Mouse (Mus musculus): ENCODE data around the gene Nkx2-5. TPM values are rescaled to one million over a fixed set of nuclear protein-coding genes. Genes with fewer than 3 reads are reported as not detected.
A peak's percentile ranks its signal among the peaks of the same experiment; 100 is the strongest.

The Nkx2-5 gene
- polyA plus RNA-seq, 1 experiment = 2.2 TPM

DNA sequence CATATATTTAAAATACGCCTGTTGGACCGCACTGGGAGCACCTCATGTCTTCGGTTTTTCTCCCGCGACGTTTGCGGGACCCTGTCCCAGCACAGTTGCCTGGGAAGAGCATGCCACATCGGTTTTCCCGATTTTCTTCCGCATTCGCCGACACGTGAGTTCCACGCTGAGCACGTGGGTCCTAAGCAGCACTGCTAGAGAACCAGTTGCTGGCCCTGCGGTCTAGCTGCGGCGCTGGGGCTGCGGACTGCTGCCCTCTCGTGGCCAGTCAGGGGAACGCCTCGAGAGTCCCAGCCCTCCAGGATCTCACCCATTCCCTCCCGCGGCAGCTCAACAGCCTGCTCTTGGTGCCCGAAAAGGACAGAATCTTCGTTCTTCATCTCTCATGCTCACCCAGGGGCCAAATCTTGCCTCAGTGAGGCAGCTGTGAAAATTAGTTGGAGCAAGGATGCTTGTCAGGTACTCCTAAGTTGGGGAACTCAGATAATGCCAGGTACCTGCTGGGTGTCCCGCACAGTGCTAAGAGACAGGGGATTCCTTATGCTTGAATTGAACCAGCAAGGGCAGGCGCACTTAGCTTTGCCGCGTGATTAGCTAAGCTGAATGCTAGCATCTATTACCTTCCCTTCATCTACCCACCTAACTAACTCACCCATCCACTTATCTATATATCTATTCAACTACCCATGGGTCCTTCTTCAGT lies 41.4 kb upstream of the Nkx2-5 start:
- Histone ChIP-seq H3ac (ENCODE audit: control insufficient read depth, insufficient read length, low read depth) (peak overlapping the region; percentile 49), H3K79me3 (ENCODE audit: low read depth) (peaks cover 5% of the 10 kb centered on the region), H3K79me2 (ENCODE audit: control insufficient read depth, insufficient read depth) (peaks cover 17% of the 10 kb centered on the region), H3K4me3 (ENCODE audit: insufficient read depth, poor library complexity, severe bottlenecking) (peak overlapping the region; percentile 42), H3K36me3 (ENCODE audit: control insufficient read depth, insufficient read depth) (no peaks in the 10 kb centered on the region), H3K27me3 (ENCODE audit: control insufficient read depth, insufficient read depth, insufficient read length) (no peaks in the 10 kb centered on the region)
- peak; percentile 96 for TF ChIP-seq USF1 (IDR thresholded peaks at IDR 0.05; ENCODE audit: low read depth)
- TF ChIP-seq MAX (IDR thresholded peaks at IDR 0.05) = peak; percentile 99
- TF ChIP-seq CEBPB (IDR thresholded peaks at IDR 0.05; ENCODE audit: low read depth) = no peak
- TF ChIP-seq CTCF (IDR thresholded peaks at IDR 0.05; ENCODE audit: control insufficient read depth, insufficient read depth, insufficient read length) = peak; percentile 98

DNA sequence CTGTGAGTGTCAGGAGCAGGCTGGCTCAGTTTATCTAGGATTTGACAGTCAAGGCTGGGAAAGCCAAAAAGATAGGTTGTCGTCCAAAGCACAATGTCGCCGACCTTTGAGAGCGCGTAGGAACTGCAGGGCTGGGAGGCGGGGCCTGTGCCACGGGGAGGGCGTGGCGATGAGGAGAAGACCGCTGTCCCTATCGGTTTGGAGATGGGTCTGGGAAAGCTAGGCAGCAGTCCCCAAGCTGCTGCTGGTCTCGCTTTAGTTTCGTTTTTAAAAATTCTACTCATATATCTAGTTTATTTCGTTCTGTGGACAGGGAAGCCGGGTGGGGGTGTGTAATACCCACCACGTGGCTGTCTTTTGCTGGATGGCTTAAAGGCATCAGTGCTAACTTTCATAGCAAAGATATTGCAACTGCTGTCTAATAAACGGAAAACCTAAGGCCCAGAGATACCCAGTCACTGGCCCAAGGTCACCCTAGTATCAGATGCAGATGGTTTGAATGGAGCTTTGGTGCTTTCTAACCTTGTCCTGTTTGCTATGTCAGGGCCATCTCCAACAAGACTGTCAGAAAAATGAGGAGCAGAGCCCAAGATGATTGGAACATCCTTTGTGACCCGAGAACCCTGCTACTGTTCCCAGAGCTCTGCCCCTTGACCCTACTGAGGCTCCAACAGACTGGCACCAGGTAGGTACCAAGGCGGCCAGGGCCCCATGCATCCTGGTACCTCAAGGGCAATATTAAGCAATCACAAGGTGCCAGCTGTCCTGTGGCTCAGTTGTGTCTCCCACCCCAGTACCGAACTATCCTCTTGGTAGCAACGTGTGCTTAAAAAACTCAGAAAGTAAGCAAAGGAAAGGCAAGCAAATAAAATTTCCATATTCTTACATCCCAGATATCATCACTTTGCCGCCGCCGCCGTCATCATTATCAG lies 40.5 kb upstream of the Nkx2-5 start:
- TF ChIP-seq FOSL1 (IDR thresholded peaks at IDR 0.05; ENCODE audit: insufficient read depth, low read length, poor library complexity, severe bottlenecking) (no peak), USF1 (IDR thresholded peaks at IDR 0.05; ENCODE audit: low read depth) (peak; percentile 1), MYOD1 (IDR thresholded peaks at IDR 0.05; ENCODE audit: control insufficient read depth, insufficient read length, low read depth) (no peak), CTCF (IDR thresholded peaks at IDR 0.05; ENCODE audit: control insufficient read depth, insufficient read depth, insufficient read length) (peak; percentile 68), CEBPB (IDR thresholded peaks at IDR 0.05; ENCODE audit: low read depth) (peak; percentile 54), MAX (IDR thresholded peaks at IDR 0.05) (no peak), MYOG (IDR thresholded peaks at IDR 0.05; ENCODE audit: control insufficient read depth, extremely low read depth, insufficient read length) (no peak)
- no peaks in the 10 kb centered on the region for H3K27me3 ChIP-seq (ENCODE audit: control insufficient read depth, insufficient read depth, insufficient read length)
- H3ac ChIP-seq (ENCODE audit: control insufficient read depth, insufficient read length, low read depth) = peak overlapping the region; percentile 86
- H3K79me2 ChIP-seq (ENCODE audit: control insufficient read depth, insufficient read depth) = peaks cover 17% of the 10 kb centered on the region
- H3K36me3 ChIP-seq (ENCODE audit: control insufficient read depth, insufficient read depth) = no peaks in the 10 kb centered on the region
- H3K79me3 ChIP-seq (ENCODE audit: low read depth) = peaks cover 5% of the 10 kb centered on the region
- peak overlapping the region; percentile 42 for H3K4me3 ChIP-seq (ENCODE audit: insufficient read depth, poor library complexity, severe bottlenecking)

DNA sequence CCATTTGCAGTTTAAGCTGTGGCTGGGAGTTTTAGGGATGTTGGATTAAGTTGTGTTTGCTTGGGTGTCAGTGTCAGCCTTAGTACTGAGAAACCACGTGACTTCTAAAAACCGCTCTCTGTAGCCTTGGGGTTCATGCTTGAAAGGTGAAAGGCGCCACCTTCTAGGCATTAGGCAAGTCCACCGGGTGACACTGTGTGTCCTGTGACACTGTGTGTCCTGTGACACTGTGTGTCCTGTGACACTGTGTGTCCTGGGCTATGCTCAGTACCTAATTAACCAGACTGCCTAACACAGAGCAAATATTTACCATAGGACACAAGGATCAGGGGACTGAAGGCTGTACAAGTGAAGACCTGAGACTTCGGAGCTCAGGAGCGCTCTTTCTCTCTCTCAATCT lies 38.8 kb upstream of the Nkx2-5 start:
- no peak overlapping the region for H3ac ChIP-seq (ENCODE audit: control insufficient read depth, insufficient read length, low read depth)
- TF ChIP-seq CTCF (IDR thresholded peaks at IDR 0.05; ENCODE audit: control insufficient read depth, insufficient read depth, insufficient read length) (no peak), USF1 (IDR thresholded peaks at IDR 0.05; ENCODE audit: low read depth) (no peak), MAX (IDR thresholded peaks at IDR 0.05) (no peak), CEBPB (IDR thresholded peaks at IDR 0.05; ENCODE audit: low read depth) (no peak), MYOD1 (IDR thresholded peaks at IDR 0.05; ENCODE audit: control insufficient read depth, insufficient read length, low read depth) (no peak), FOSL1 (IDR thresholded peaks at IDR 0.05; ENCODE audit: insufficient read depth, low read length, poor library complexity, severe bottlenecking) (no peak), MYOG (IDR thresholded peaks at IDR 0.05; ENCODE audit: control insufficient read depth, extremely low read depth, insufficient read length) (no peak)
- H3K4me3 ChIP-seq (ENCODE audit: insufficient read depth, poor library complexity, severe bottlenecking) = no peak overlapping the region
- no peaks in the 10 kb centered on the region for H3K36me3 ChIP-seq (ENCODE audit: control insufficient read depth, insufficient read depth)
- H3K79me3 ChIP-seq (ENCODE audit: low read depth) = peaks cover 5% of the 10 kb centered on the region
- H3K79me2 ChIP-seq (ENCODE audit: control insufficient read depth, insufficient read depth) = peaks cover 17% of the 10 kb centered on the region
- no peaks in the 10 kb centered on the region for H3K27me3 ChIP-seq (ENCODE audit: control insufficient read depth, insufficient read depth, insufficient read length)

DNA sequence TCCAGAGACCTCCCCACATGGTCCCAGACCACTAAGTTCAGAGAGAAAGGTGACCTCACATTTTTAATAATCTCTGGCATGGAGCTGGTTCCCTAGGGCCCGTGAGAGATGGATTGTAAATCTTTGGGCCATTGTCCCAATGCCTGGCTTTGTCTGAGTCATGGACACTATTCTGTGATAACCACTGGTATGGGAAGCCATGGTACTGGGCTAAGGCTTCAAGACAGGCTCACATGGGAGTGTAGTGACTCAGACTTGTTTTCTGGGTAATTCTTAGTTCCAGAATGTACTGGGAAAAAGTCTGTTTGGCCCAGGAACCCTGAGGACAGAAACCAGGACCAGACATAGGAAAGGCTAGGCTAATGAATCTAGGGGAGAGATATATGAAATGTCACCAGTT lies 37.9 kb upstream of the Nkx2-5 start:
- TF ChIP-seq MYOD1 (IDR thresholded peaks at IDR 0.05; ENCODE audit: control insufficient read depth, insufficient read length, low read depth) = no peak
- TF ChIP-seq CTCF (IDR thresholded peaks at IDR 0.05; ENCODE audit: control insufficient read depth, insufficient read depth, insufficient read length) = no peak
- no peak for TF ChIP-seq USF1 (IDR thresholded peaks at IDR 0.05; ENCODE audit: low read depth)
- TF ChIP-seq CEBPB (IDR thresholded peaks at IDR 0.05; ENCODE audit: low read depth) = no peak
- no peak for TF ChIP-seq FOSL1 (IDR thresholded peaks at IDR 0.05; ENCODE audit: insufficient read depth, low read length, poor library complexity, severe bottlenecking)
- TF ChIP-seq MYOG (IDR thresholded peaks at IDR 0.05; ENCODE audit: control insufficient read depth, extremely low read depth, insufficient read length) = no peak
- no peak for TF ChIP-seq MAX (IDR thresholded peaks at IDR 0.05)

DNA sequence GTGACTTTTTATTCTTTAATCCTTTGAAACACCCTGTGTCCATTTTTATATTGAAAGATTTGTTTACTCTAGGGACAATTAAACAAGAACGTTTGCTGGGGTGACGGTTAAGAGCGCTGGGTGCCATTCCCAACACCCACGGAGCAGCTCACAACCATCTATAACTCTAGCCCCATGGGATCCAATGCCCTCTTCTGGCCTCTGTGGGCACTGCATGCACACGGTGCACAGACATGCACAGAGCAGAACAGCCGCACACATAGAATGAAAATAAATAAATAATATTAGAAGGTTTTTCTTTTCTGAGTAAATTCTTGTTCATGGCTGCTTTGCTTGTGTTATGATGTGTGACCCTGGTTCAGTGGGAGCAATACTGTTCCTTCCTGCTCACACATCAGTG lies 34.4 kb upstream of the Nkx2-5 start:
- H3K27me3 ChIP-seq (ENCODE audit: control insufficient read depth, insufficient read depth, insufficient read length) = no peaks in the 10 kb centered on the region
- TF ChIP-seq MYOD1 (IDR thresholded peaks at IDR 0.05; ENCODE audit: control insufficient read depth, insufficient read length, low read depth) (no peak), USF1 (IDR thresholded peaks at IDR 0.05; ENCODE audit: low read depth) (no peak), MAX (IDR thresholded peaks at IDR 0.05) (no peak), CEBPB (IDR thresholded peaks at IDR 0.05; ENCODE audit: low read depth) (no peak), FOSL1 (IDR thresholded peaks at IDR 0.05; ENCODE audit: insufficient read depth, low read length, poor library complexity, severe bottlenecking) (no peak), CTCF (IDR thresholded peaks at IDR 0.05; ENCODE audit: control insufficient read depth, insufficient read depth, insufficient read length) (no peak), MYOG (IDR thresholded peaks at IDR 0.05; ENCODE audit: control insufficient read depth, extremely low read depth, insufficient read length) (no peak)
- H3K36me3 ChIP-seq (ENCODE audit: control insufficient read depth, insufficient read depth) = no peaks in the 10 kb centered on the region
- no peak overlapping the region for H3ac ChIP-seq (ENCODE audit: control insufficient read depth, insufficient read length, low read depth)
- H3K79me3 ChIP-seq (ENCODE audit: low read depth) = peaks cover 8% of the 10 kb centered on the region
- peaks cover 11% of the 10 kb centered on the region for H3K79me2 ChIP-seq (ENCODE audit: control insufficient read depth, insufficient read depth)
- H3K4me3 ChIP-seq (ENCODE audit: insufficient read depth, poor library complexity, severe bottlenecking) = no peak overlapping the region

More for the DNA sequence above, 37.9 kb upstream of the Nkx2-5 start:
- Histone ChIP-seq H3K79me3 (ENCODE audit: low read depth) (peaks cover 5% of the 10 kb centered on the region), H3K36me3 (ENCODE audit: control insufficient read depth, insufficient read depth) (no peaks in the 10 kb centered on the region), H3K4me3 (ENCODE audit: insufficient read depth, poor library complexity, severe bottlenecking) (no peak overlapping the region), H3K27me3 (ENCODE audit: control insufficient read depth, insufficient read depth, insufficient read length) (no peaks in the 10 kb centered on the region), H3K79me2 (ENCODE audit: control insufficient read depth, insufficient read depth) (peaks cover 17% of the 10 kb centered on the region), H3ac (ENCODE audit: control insufficient read depth, insufficient read length, low read depth) (no peak overlapping the region)

Data from C2C12 (cell line).